Mouse (Mus musculus): ENCODE data around the gene Dcdc2a.

Gene Dcdc2a

GRCm38 (mm10) chr13:25178236-25179001 is 122.6 kb downstream of the Dcdc2a start:
- DNase-seq (ENCODE audit: low spot score) = no peak

DNA sequence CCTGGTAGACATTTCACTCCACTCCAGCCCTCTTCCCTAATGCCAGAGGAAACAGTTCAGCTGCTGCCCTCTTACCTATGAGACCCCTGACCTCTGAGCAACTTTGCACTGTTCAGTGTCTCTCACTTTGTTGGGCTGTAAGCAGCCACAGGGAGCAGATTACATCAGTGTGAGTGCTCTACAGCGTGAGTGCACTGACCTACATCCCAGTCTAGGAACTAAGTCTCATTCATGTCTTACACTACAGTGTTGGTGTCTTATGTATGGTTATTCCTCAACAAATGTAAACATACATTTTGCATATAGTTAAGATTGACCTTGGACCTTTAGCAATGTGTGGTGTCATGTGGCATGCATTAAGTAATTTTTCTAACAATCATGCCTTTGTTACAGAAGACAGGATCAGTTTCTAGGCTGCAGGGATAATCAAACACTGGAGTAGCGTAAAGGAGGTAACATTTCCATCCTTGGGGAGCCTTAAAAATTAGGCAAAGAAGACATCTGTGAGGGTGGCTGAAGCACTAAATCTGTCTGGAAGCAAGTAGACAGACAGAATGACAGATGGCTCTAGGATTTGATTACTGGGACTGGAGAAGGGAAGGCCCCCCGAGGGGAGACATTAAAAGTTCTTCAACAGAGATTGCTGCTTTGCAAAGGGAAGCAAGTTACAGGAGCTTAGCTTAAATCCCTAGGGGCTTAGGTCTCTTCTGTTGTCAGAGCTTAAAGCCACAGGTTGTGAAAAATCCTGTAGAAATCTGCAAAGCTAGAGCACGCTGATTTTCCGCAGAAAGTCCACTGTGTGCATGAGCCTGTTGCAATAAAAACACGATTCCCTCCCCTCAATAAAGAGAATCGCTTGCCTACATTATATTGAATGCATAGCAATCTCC is 130.9 kb downstream of the Dcdc2a start:
- DNase-seq (ENCODE audit: low spot score) = no peak

- no peak for DNase-seq (ENCODE audit: low spot score)
Observed at GRCm38 (mm10) chr13:25187326-25187710, 131.5 kb downstream of the Dcdc2a start.

- DNase-seq (ENCODE audit: low spot score) = no peak
Observed at GRCm38 (mm10) chr13:25189419-25190144, 133.8 kb downstream of the Dcdc2a start.

DNA sequence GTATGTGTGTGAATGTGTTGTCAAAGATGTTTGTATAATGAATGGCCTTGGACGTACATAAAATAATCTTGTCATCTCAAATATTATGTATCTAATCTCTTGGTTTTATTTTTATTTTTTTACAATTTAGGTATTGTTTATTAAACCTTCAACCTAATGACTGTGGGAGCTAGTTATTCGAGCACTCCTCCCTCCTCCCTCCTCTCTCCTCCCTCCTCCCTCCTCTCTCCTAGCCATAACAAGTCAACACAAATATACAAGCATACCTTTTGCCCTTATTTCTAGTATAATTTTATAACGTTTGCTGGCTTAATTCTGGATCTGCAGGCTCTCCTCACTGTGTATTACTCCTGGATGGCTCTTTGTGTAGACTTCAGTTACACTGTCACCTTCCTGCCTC is 134.4 kb downstream of the Dcdc2a start:
- no peak for DNase-seq (ENCODE audit: low spot score)

- no peak for DNase-seq (ENCODE audit: low spot score)
Observed at GRCm38 (mm10) chr13:25195706-25196105, 139.9 kb downstream of the Dcdc2a start.

- no peak for DNase-seq (ENCODE audit: low spot score)
Observed at GRCm38 (mm10) chr13:25199916-25200315, 144.1 kb downstream of the Dcdc2a start.

DNA sequence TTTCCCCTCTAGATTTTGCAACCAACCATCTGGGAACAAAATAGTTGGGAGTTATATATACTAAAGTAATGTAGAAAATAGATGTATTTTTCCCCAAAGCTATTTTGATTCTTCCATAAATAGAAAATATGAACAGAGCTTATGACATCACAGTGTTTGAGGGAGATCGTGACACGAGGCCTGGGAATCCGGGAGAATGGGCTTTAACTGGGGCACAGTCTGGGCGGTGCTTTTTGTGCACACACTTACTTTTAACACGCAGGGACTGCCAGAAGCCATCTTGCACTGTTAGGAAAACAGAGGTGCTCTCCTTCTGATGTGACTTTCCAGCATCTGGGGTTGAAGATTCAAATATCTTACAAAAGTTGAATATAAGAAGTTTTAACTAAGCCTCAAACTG is 151.1 kb downstream of the Dcdc2a start:
- DNase-seq (ENCODE audit: low spot score) = no peak

GRCm38 (mm10) chr13:25218394-25218793 is 162.6 kb downstream of the Dcdc2a start:
- DNase-seq (ENCODE audit: low spot score) = no peak

- no peak for DNase-seq (ENCODE audit: low spot score)
Observed at GRCm38 (mm10) chr13:25220186-25220787, 164.5 kb downstream of the Dcdc2a start.

DNA sequence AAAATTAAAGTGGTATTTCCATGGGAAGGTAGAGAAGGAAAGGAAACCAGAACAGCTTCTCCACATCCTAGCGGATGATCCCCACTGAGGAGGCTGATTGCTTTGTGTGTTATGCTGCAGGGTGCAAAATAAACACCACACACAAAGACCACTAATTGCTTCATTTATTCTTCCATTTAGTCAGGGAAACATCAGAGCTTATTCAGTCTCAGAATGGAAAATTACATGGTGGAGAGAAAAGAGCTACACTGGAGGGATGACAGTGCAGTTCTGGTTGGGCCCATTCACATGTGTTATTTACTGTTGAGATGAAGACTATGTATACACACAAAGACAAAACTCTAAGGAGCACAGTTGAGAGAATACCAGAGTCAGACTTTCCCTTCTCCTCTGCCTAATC is 196.1 kb downstream of the Dcdc2a start:
- no peak for DNase-seq (ENCODE audit: low spot score)

GRCm38 (mm10) chr13:25254478-25255263 is 198.9 kb downstream of the Dcdc2a start:
- DNase-seq (ENCODE audit: low spot score) = no peak

- no peak for DNase-seq (ENCODE audit: low spot score)
Observed at GRCm38 (mm10) chr13:25257608-25258007, 201.8 kb downstream of the Dcdc2a start.

Measured in ovary, adult 18-20 months (tissue).